Mouse (Mus musculus) ovary, postnatal 36 days (tissue): Measurements from ENCODE around the gene Clba1.

ENCODE experiments used
- DNase-seq: peaks from one replicate; pipeline ENCODE4 v3.0.0; 2022; ENCODE audit warnings: low spot score, mixed read lengths

The Clba1 gene

GRCm38 (mm10) chr12:112808587-112809364, at the start of gene Clba1:
Clba1 (plus strand) TSS chr12:112808937.
- DNase-seq: peak; percentile 92

GRCm38 (mm10) chr12:112759471-112759870, 49.3 kb upstream of the Clba1 start:
- DNase-seq: no peak

- DNase-seq: no peak
Observed at GRCm38 (mm10) chr12:112760154-112760926, 48.4 kb upstream of the Clba1 start, which contains the start of gene Pld4. Pld4 (plus strand) TSS chr12:112760655.

- no peak for DNase-seq
Observed at GRCm38 (mm10) chr12:112761411-112761810, 47.3 kb upstream of the Clba1 start.

- DNase-seq: no peak
Observed at GRCm38 (mm10) chr12:112762018-112762417, 46.7 kb upstream of the Clba1 start.

- DNase-seq: no peak
Observed at GRCm38 (mm10) chr12:112763176-112763575, 45.6 kb upstream of the Clba1 start.

GRCm38 (mm10) chr12:112764141-112764540, 44.6 kb upstream of the Clba1 start:
- no peak for DNase-seq

- DNase-seq: no peak
Observed at GRCm38 (mm10) chr12:112764991-112765390, 43.7 kb upstream of the Clba1 start.

GRCm38 (mm10) chr12:112766586-112766985, 42.2 kb upstream of the Clba1 start:
- no peak for DNase-seq

GRCm38 (mm10) chr12:112767036-112767890, 41.5 kb upstream of the Clba1 start:
- no peak for DNase-seq

GRCm38 (mm10) chr12:112768166-112768565, 40.6 kb upstream of the Clba1 start:
- no peak for DNase-seq

GRCm38 (mm10) chr12:112769031-112769430, 39.7 kb upstream of the Clba1 start:
- no peak for DNase-seq

- DNase-seq: no peak
Observed at GRCm38 (mm10) chr12:112769751-112770150, 39.0 kb upstream of the Clba1 start.

- DNase-seq: no peak
Observed at GRCm38 (mm10) chr12:112770396-112770795, 38.3 kb upstream of the Clba1 start.

GRCm38 (mm10) chr12:112772306-112772705, 36.4 kb upstream of the Clba1 start:
- no peak for DNase-seq

GRCm38 (mm10) chr12:112773366-112773765, 35.4 kb upstream of the Clba1 start:
- no peak for DNase-seq

- no peak for DNase-seq
Observed at GRCm38 (mm10) chr12:112774026-112774425, 34.7 kb upstream of the Clba1 start.

- no peak for DNase-seq
Observed at GRCm38 (mm10) chr12:112774481-112774880, 34.3 kb upstream of the Clba1 start.

- DNase-seq: no peak
Observed at GRCm38 (mm10) chr12:112791026-112791425, 17.7 kb upstream of the Clba1 start.

- DNase-seq: peak; percentile 76
Observed at GRCm38 (mm10) chr12:112793601-112794355, 15.0 kb upstream of the Clba1 start.

- DNase-seq: no peak
Observed at GRCm38 (mm10) chr12:112794356-112794816, 14.4 kb upstream of the Clba1 start.
